21 mouse cellular contexts compared by ENCODE assay signal in genomic region chr1:162853812-162854482, GRCm38 (mm10). TPM values are rescaled to one million over a fixed set of nuclear protein-coding genes. Genes with fewer than 3 reads are reported as not detected.
DNase-seq lines count a peak whose midpoint lies in the region; ATAC-seq and TF ChIP-seq lines count a peak whose summit lies in the region.
"Had no signal": no experiment of that assay in that cellular context is flagged by ENCODE, and none has a peak within 500 bp of the region (broad histone marks: within the 10 kb centered on the region; RNA-seq: fewer than 3 reads in every experiment).

No protein-coding gene starts in this region.

- ATAC-seq in intestine, embryonic 15.5 days, result peak; percentile 88
- ATAC-seq in megakaryocyte-erythroid progenitor cell, adult 5-6 weeks (replicated peaks; ENCODE audit: low FRiP score, low TSS enrichment, poor library complexity, severe bottlenecking), result no peak
- ATAC-seq: forebrain, embryonic 13.5 days had no signal

- H3K27me3 ChIP-seq in intestine, embryonic 15.5 days (replicated peaks), result no peaks in the 10 kb centered on the region
- H3K27me3 ChIP-seq in small intestine, adult 2 months (ENCODE audit: control insufficient read depth, insufficient read depth, low read length), result no peaks in the 10 kb centered on the region
- H3K27me3 ChIP-seq: forebrain, embryonic 13.5 days; limb, embryonic 13.5 days; neural tube, embryonic 12.5 days had no signal

- 46% methylated on average over 3 of the region's 3 CpGs for WGBS in intestine, embryonic 15.5 days
- 39% methylated on average over 3 of the region's 3 CpGs for WGBS in large intestine, adult 2 months
- WGBS in small intestine, adult 2 months, result 33% methylated on average over 3 of the region's 3 CpGs

- no peak for TF ChIP-seq CTCF in small intestine, adult 2 months (IDR thresholded peaks at IDR 0.05; ENCODE audit: extremely low read depth, insufficient read length, insufficient replicate concordance, low read depth, low read length)

- H3K4me1 ChIP-seq in intestine, embryonic 15.5 days (replicated peaks), result no peaks in the 10 kb centered on the region
- H3K4me1 ChIP-seq in small intestine, adult 2 months (ENCODE audit: control insufficient read depth, insufficient read depth, insufficient read length, low read length), result peaks cover 13% of the 10 kb centered on the region
- H3K4me1 ChIP-seq: forebrain, embryonic 13.5 days; neural tube, embryonic 12.5 days had no signal

- no peaks in the 10 kb centered on the region for H3K9me3 ChIP-seq in intestine, embryonic 15.5 days
- H3K9me3 ChIP-seq: forebrain, embryonic 13.5 days; G1E; limb, embryonic 13.5 days; neural tube, embryonic 12.5 days had no signal

- H3K9ac ChIP-seq in intestine, embryonic 15.5 days, result no peak overlapping the region
- H3K9ac ChIP-seq: forebrain, embryonic 13.5 days; hindbrain, embryonic 14.5 days; limb, embryonic 13.5 days; neural tube, embryonic 12.5 days had no signal

- H3K36me3 ChIP-seq in intestine, embryonic 15.5 days, result no peaks in the 10 kb centered on the region
- no peaks in the 10 kb centered on the region for H3K36me3 ChIP-seq in small intestine, adult 2 months (ENCODE audit: control insufficient read depth, insufficient read depth, low read length)
- H3K36me3 ChIP-seq: G1E; limb, embryonic 13.5 days; neural tube, embryonic 12.5 days had no signal

- H3K4me3 ChIP-seq in intestine, embryonic 15.5 days (replicated peaks), result no peak overlapping the region
- H3K4me3 ChIP-seq in small intestine, adult 2 months (ENCODE audit: low read depth, low read length), result no peak overlapping the region
- H3K4me3 ChIP-seq: forebrain, embryonic 13.5 days; left cerebral cortex, adult 2 months; limb, embryonic 13.5 days; neural tube, embryonic 12.5 days had no signal

- H3K4me2 ChIP-seq in intestine, embryonic 15.5 days (replicated peaks), result no peak overlapping the region
- H3K4me2 ChIP-seq: forebrain, embryonic 13.5 days; heart, embryonic 11.5 days; hindbrain, embryonic 14.5 days; limb, embryonic 13.5 days; neural tube, embryonic 12.5 days had no signal

- TF ChIP-seq POLR2A in small intestine, adult 2 months (IDR thresholded peaks at IDR 0.05; ENCODE audit: low read depth, low read length), result no peak

- H3K27ac ChIP-seq in intestine, embryonic 15.5 days, result no peak overlapping the region
- H3K27ac ChIP-seq in small intestine, adult 2 months (ENCODE audit: insufficient read depth, low read depth, low read length), result peak overlapping the region; percentile 28; the same call in 1 of the 2 replicates
- H3K27ac ChIP-seq: forebrain, embryonic 13.5 days; hindbrain, embryonic 14.5 days; left cerebral cortex, adult 2 months; limb, embryonic 13.5 days; neural tube, embryonic 12.5 days had no signal

- peak; percentile 43 to 62 for DNase-seq in kidney, postnatal 25 days
- DNase-seq in kidney, adult 18-20 months, result no peak
- DNase-seq in large intestine, adult 2 months (ENCODE audit: low read depth, low spot score), result peak; percentile 44
- DNase-seq in cerebellum, postnatal 10 days, result no peak
- DNase-seq: cerebellum, adult 9-11 months; gastrocnemius, postnatal 36 days; lung, postnatal 14 days; spleen, adult 18-20 months; thymus, postnatal 14 days had no signal

RNA-seq across cellular contexts. Expression of gene Fmo1, which starts 12.5 kb away (rescaled TPM):
- polyA plus RNA-seq in intestine, embryonic 15.5 days (2015; fragmentation: Nextera tagmentation; extraction: Ambion mirVana), result 16.9 and 20.4 TPM in 2 replicates
- polyA plus RNA-seq in large intestine, adult 2 months (2012; rRNA removed), result 2.5 and 5.2 TPM in 2 replicates
- polyA plus RNA-seq in small intestine, adult 2 months (2012; rRNA removed), result 1.7 and 3.0 TPM in 2 replicates
- total RNA-seq in megakaryocyte-erythroid progenitor cell, adult 5-6 weeks (2014; fragmentation: Nextera tagmentation), result not detected in 2 replicates
- not detected in 2 replicates for total RNA-seq in megakaryocyte-erythroid progenitor cell, adult 5-6 weeks (2017)
- total RNA-seq: monocyte, adult 5-6 weeks had no signal
- polyA plus RNA-seq: G1E had no signal

RNA-seq across cellular contexts. Expression of gene Fmo4, which starts 40.2 kb away (rescaled TPM):
- polyA plus RNA-seq in intestine, embryonic 15.5 days (2015; fragmentation: Nextera tagmentation; extraction: Ambion mirVana), result 6.8 and 7.4 TPM in 2 replicates
- polyA plus RNA-seq in large intestine, adult 2 months (2012; rRNA removed), result 13.7 and 37.2 TPM in 2 replicates
- polyA plus RNA-seq in small intestine, adult 2 months (2012; rRNA removed), result 5.5 and 14.1 TPM in 2 replicates
- not detected in 2 replicates for total RNA-seq in megakaryocyte-erythroid progenitor cell, adult 5-6 weeks (2014; fragmentation: Nextera tagmentation)
- 0.42 TPM in 1 of 2 replicates, not detected in the other for total RNA-seq in megakaryocyte-erythroid progenitor cell, adult 5-6 weeks (2017)
- total RNA-seq: left cerebral cortex, adult 2 months; monocyte, adult 5-6 weeks had no signal
- polyA plus RNA-seq: heart, embryonic 11.5 days; stomach, embryonic 14.5 days had no signal

RNA-seq across cellular contexts. Expression of gene Fmo2, which starts 44.6 kb away (rescaled TPM):
- 2.5 and 2.9 TPM in 2 replicates for polyA plus RNA-seq in intestine, embryonic 15.5 days (2015; fragmentation: Nextera tagmentation; extraction: Ambion mirVana)
- polyA plus RNA-seq in large intestine, adult 2 months (2012; rRNA removed), result 4.9 and 6.3 TPM in 2 replicates
- 0.61 and 1.7 TPM in 2 replicates for polyA plus RNA-seq in small intestine, adult 2 months (2012; rRNA removed)
- not detected in 2 replicates for total RNA-seq in megakaryocyte-erythroid progenitor cell, adult 5-6 weeks (2014; fragmentation: Nextera tagmentation)
- total RNA-seq in megakaryocyte-erythroid progenitor cell, adult 5-6 weeks (2017), result not detected in 2 replicates
- total RNA-seq: monocyte, adult 5-6 weeks had no signal
- polyA plus RNA-seq: forebrain, embryonic 13.5 days had no signal

Comparison
In these comparisons a context has a peak if more than half of its experiments do, and no peak if none do; other contexts are left out.
1. DNase-seq: peak in kidney, postnatal 25 days (2 of 2) and large intestine, adult 2 months (single experiment); none in kidney, adult 18-20 months (single experiment) and cerebellum, postnatal 10 days (0 of 2).